Mouse (Mus musculus) hindbrain, embryonic 14.5 days (tissue): Measurements from ENCODE around the gene Olfr458. TPM values are rescaled to one million over a fixed set of nuclear protein-coding genes. Genes with fewer than 3 reads are reported as not detected.

Source experiments
- ATAC-seq: fragments of 200-750 bp; cut with Nextera tagmentation; 2 replicates; pipeline ENCODE4 v1.8.0; 2017; ENCODE audit warnings: moderate number of reproducible peaks, mild to moderate bottlenecking, moderate TSS enrichment, moderate library complexity; ENCODE audit not compliant: low FRiP score
- DNase-seq: peaks from one replicate; pipeline ENCODE4 v3.0.0-alpha.2; 2015; ENCODE audit warnings: low spot score
- H3K27ac ChIP-seq: fragments of 300-500 bp; sonication (generic); 2 replicates; pipeline ENCODE4 v1.5.1; 2014; ENCODE audit warnings: mild to moderate bottlenecking, moderate library complexity
- H3K27me3 ChIP-seq: fragments of 300-500 bp; sonication (generic); 2 replicates; pipeline ENCODE4 v1.6.1; 2014; ENCODE audit warnings: mild to moderate bottlenecking, low read length, mixed read lengths; ENCODE audit not compliant: control insufficient read depth, insufficient read depth
- H3K36me3 ChIP-seq: fragments of 300-500 bp; sonication (generic); replicated peaks from 2 replicates; pipeline ENCODE4 v1.6.1; 2014; ENCODE audit not compliant: control insufficient read depth, insufficient read depth
- H3K4me1 ChIP-seq: fragments of 300-500 bp; sonication (generic); replicated peaks from 2 replicates; pipeline ENCODE4 v1.6.1; 2014; ENCODE audit warnings: antibody characterized with exemption, low read length, mixed read lengths; ENCODE audit not compliant: control insufficient read depth, insufficient read depth
- H3K4me2 ChIP-seq: fragments of 300-500 bp; sonication (generic); replicated peaks from 2 replicates; pipeline ENCODE4 v1.6.1; 2014; ENCODE audit warnings: mild to moderate bottlenecking, moderate library complexity
- H3K4me3 ChIP-seq: fragments of 300-500 bp; sonication (generic); replicated peaks from 2 replicates; pipeline ENCODE4 v1.5.1; 2014; ENCODE audit warnings: mild to moderate bottlenecking, low read length
- H3K9ac ChIP-seq: fragments of 300-500 bp; sonication (generic); 2 replicates; pipeline ENCODE4 v1.6.1; 2014
- H3K9me3 ChIP-seq: fragments of 300-500 bp; sonication (generic); 2 replicates; pipeline ENCODE4 v1.6.1; 2016; ENCODE audit warnings: low read length; ENCODE audit not compliant: control insufficient read depth
- WGBS: fragments of 180-500 bp; shearing (Covaris S2); extraction: QIAGEN DNeasy Blood & Tissue Kit; methylation state at CpG from one replicate; pipeline ENCODE4 v1.1.7; 2014; 5-methylcytosine and 5-hydroxymethylcytosine counted together
- polyA plus RNA-seq: library from polyadenylated mRNA; unstranded; fragments of >200 nt; fragmentation: Nextera tagmentation; extraction: Ambion mirVana; gene quantifications from 2 replicates; pipeline ENCODE4 v1.2.1, GENCODE M21; 2014

Gene Olfr458
- polyA plus RNA-seq, 1 experiment from 2014 or later, result not detected

DNA sequence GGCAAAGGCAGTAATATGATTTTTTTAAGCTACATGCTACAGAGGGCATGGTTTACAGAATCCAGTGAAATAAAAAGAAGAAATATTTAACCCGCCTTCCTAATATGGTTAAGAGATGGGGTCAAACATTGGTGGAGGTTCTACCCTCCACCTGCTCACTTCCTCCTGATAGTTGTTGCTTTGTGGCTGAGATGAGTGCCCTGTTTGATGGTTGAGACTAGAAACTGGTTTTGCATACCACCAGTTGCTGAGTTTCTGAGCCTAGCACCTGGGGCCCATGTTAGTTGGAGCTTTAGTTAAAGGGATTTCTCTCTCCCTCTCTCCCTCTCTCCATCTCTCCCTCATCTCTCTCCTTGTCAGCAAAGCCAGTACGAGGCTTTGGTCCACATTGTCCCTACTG is 17.6 kb downstream of the Olfr458 start:
- DNase-seq (no peak), ATAC-seq (no peak)
- Histone ChIP-seq H3K4me1 (no peaks in the 10 kb centered on the region), H3K9ac (no peak overlapping the region), H3K36me3 (no peaks in the 10 kb centered on the region), H3K4me3 (no peak overlapping the region), H3K27ac (no peak overlapping the region), H3K4me2 (no peak overlapping the region), H3K27me3 (no peaks in the 10 kb centered on the region), H3K9me3 (no peaks in the 10 kb centered on the region)
- 84% methylated on average over 2 of the region's 2 CpGs for WGBS

DNA sequence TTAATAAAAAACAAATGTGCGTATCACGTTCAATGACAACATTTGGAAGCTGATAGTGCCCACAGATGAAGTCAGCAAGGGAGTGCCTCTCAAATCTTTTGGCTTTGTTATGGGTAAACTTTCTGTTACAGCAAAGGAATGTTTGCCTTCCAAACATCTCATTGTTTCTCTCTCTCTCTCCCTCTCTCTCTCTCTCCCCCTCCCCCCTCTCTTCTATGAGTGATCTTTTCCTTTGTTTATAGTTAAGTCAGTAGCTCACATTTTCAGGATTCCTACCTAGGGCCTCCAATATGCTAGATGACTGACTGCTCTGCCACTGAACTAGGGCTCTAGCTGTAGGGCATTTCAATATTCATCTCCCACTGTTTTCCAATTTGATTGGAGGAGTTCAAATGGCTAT is 20.5 kb downstream of the Olfr458 start:
- Histone ChIP-seq H3K27ac (no peak overlapping the region), H3K4me1 (no peaks in the 10 kb centered on the region), H3K4me3 (no peak overlapping the region), H3K36me3 (no peaks in the 10 kb centered on the region), H3K4me2 (no peak overlapping the region), H3K9me3 (no peaks in the 10 kb centered on the region), H3K27me3 (no peaks in the 10 kb centered on the region), H3K9ac (no peak overlapping the region)
- WGBS, result 76% methylated on average over 2 of the region's 2 CpGs
- DNase-seq (no peak), ATAC-seq (no peak)

DNA sequence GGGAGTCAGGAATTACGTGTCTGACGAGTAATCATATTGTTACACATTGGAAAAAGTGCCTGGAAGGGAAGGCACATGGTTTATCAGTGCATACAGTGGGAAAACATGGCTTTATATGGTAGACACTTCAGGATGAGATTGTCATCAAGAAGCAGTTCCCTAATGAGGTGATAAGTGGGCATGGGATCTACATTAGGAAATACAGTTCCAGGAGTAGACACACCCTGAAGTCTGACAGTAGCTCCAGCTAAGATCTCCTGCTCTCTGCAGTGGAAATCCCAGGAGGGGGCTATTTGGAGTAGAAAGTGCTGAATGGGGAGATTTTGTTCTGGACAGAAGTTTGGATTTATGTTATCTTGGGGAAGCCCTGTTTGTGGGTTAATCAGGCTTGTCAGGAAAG is 23.6 kb downstream of the Olfr458 start:
- H3K36me3 ChIP-seq, result no peaks in the 10 kb centered on the region
- DNase-seq (no peak), ATAC-seq (no peak)
- H3K4me2 ChIP-seq, result no peak overlapping the region
- no peaks in the 10 kb centered on the region for H3K27me3 ChIP-seq
- H3K27ac ChIP-seq, result no peak overlapping the region
- no peak overlapping the region for H3K9ac ChIP-seq
- no peaks in the 10 kb centered on the region for H3K9me3 ChIP-seq
- no peaks in the 10 kb centered on the region for H3K4me1 ChIP-seq
- no peak overlapping the region for H3K4me3 ChIP-seq
- 70% methylated on average over 2 of the region's 2 CpGs for WGBS

DNA sequence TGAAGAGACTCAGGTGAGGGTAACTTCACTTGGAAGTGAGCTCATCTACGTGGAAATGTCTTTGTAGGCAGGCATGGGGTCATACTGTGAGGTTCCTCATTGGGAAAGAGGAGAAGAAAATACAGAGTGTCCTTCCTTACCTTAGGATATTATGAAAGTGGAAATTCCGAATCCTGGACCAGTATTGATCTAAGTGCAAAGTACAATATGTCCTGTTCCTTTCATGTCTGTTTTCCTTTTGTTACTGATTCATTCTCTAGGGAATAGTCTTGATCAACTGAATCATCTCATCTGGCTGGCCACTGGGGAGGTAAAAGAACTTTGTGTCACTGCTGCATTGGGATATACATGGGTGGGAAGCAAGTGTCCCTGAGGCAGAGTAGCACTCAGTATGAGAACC is 29.5 kb downstream of the Olfr458 start:
- Histone ChIP-seq H3K4me1 (no peaks in the 10 kb centered on the region), H3K9ac (no peak overlapping the region), H3K27me3 (no peaks in the 10 kb centered on the region), H3K4me2 (no peak overlapping the region), H3K4me3 (no peak overlapping the region), H3K27ac (no peak overlapping the region), H3K36me3 (no peaks in the 10 kb centered on the region), H3K9me3 (no peaks in the 10 kb centered on the region)
- no peak for ATAC-seq
- 84% methylated on average over 2 of the region's 2 CpGs for WGBS
- DNase-seq, result no peak

DNA sequence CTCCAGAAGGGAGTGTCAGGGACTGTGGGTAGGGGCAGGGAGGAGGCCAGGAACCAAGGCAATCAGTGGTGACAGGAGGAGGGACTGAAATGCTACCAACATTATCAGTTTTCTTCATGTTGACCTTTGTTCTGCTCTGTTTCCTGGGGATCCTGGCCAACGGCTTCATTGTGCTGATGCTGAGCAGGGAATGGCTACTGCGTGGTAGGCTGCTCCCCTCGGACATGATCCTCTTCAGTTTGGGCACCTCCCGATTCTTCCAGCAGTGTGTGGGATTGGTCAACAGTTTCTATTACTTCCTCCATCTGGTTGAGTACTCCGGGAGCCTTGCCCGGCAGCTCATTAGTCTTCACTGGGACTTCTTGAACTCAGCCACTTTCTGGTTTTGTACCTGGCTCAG is 30.6 kb downstream of the Olfr458 start, which contains the start of gene Tas2r126:
TSS of gene Tas2r126 (plus strand) at position 90 of the 400 bp plus-strand sequence.
- H3K9me3 ChIP-seq, result no peaks in the 10 kb centered on the region
- H3K9ac ChIP-seq, result no peak within 1 kb of the TSS
- H3K4me3 ChIP-seq, result no peak within 1 kb of the TSS
- ATAC-seq, result no peak
- no peak within 1 kb of the TSS for H3K4me2 ChIP-seq
- no peaks in the 10 kb centered on the region for H3K36me3 ChIP-seq
- DNase-seq, result no peak
- H3K4me1 ChIP-seq, result no peaks in the 10 kb centered on the region
- H3K27ac ChIP-seq, result no peak within 1 kb of the TSS
- H3K27me3 ChIP-seq, result no peaks in the 10 kb centered on the region
- WGBS, result 92% methylated on average over 6 of the region's 6 CpGs

DNA sequence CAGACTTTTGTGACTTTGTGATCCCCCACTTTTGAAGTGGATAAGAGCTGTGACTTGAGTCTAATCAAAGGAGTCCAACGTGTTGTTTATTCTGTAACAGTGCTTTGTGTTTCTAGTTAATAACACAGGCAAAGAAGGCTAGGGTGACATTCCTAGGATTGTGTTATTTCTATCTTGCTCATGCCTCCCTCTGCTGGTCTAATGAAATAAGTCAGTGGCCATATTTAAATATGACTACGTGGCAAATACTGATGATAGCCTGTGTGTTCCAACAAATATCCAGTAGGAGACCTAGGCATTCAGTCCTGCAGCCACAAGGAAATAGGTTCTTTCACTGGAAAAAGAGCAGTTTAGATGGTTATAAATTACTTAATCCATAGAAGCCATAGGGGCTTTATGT is 31.4 kb downstream of the Olfr458 start:
- WGBS, result 67% methylated on average over 2 of the region's 2 CpGs
- no peak for ATAC-seq
- no peaks in the 10 kb centered on the region for H3K4me1 ChIP-seq
- H3K27me3 ChIP-seq, result no peaks in the 10 kb centered on the region
- no peak overlapping the region for H3K9ac ChIP-seq
- no peak for DNase-seq
- no peaks in the 10 kb centered on the region for H3K36me3 ChIP-seq
- no peak overlapping the region for H3K4me2 ChIP-seq
- H3K27ac ChIP-seq, result no peak overlapping the region
- H3K9me3 ChIP-seq, result no peaks in the 10 kb centered on the region
- no peak overlapping the region for H3K4me3 ChIP-seq

DNA sequence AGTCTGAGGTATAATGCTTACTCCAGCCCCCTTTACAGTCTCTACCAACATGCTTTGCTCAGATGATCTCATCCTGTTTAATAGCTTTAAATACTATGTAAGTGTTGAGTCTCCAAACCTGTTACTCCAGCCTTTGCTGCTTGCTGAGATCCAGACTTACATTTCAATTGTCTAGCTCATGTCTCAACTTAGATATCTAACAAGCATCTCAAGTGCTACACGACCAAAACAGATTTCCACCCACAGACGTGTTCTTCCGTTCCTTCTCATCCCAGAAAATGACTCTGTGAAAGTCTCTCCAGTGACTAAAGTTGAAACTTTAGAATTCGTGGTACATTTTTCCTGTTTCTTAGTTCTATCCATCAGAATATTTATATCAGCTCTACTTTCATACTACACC is 38.7 kb downstream of the Olfr458 start:
- DNase-seq, result no peak
- Histone ChIP-seq H3K9ac (no peak overlapping the region), H3K27ac (no peak overlapping the region), H3K4me3 (no peak overlapping the region), H3K36me3 (no peaks in the 10 kb centered on the region), H3K4me1 (no peaks in the 10 kb centered on the region), H3K4me2 (no peak overlapping the region), H3K27me3 (no peaks in the 10 kb centered on the region), H3K9me3 (no peaks in the 10 kb centered on the region)
- 90% methylated on average over 4 of the region's 4 CpGs for WGBS
- no peak for ATAC-seq

DNA sequence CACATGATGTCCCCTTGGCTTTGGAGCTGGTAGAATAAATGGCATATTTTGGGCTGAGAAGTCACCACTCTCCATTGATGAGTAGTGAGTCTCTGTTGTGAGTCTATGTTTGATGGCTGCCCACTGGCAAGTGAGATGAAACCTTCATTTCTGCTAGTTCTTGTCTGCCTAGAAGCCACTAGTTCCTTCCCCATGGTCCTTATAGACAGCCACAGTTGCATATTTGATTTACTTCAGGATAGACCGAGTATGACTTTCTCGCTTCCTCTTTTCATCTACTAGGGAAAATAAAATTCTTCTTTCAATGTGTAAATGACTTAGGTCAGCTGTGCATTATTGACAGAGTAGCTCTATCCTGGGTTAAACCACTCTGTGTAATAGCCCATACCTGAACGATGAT is 40.5 kb downstream of the Olfr458 start:
- H3K9me3 ChIP-seq, result no peaks in the 10 kb centered on the region
- 95% methylated on average over 3 of the region's 3 CpGs for WGBS
- no peak overlapping the region for H3K4me2 ChIP-seq
- no peak for ATAC-seq
- no peaks in the 10 kb centered on the region for H3K36me3 ChIP-seq
- no peak overlapping the region for H3K27ac ChIP-seq
- no peak overlapping the region for H3K9ac ChIP-seq
- no peak overlapping the region for H3K4me3 ChIP-seq
- no peaks in the 10 kb centered on the region for H3K27me3 ChIP-seq
- no peak for DNase-seq
- no peaks in the 10 kb centered on the region for H3K4me1 ChIP-seq

DNA sequence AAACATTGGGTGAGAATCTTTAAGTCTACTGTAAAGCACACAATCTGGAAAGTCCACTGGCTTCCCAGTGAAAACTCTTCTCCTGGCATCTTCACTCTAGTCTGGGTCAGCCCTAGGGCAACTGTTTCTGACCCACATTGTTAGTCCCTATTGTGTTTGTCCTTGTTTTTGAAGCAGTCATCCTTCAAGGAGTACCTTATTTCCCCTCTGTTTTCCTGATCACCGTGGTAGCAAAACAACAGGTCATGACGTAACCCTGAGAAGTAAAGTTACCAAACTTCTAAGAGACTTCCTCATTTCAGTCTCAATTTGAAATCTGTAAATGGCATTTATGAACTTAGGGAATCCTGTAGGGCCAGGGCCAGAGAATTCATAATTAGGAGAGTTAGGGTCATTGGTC is 43.6 kb downstream of the Olfr458 start:
- Histone ChIP-seq H3K4me1 (no peaks in the 10 kb centered on the region), H3K4me3 (no peak overlapping the region), H3K9ac (no peak overlapping the region), H3K27ac (no peak overlapping the region), H3K36me3 (no peaks in the 10 kb centered on the region), H3K9me3 (no peaks in the 10 kb centered on the region), H3K4me2 (no peak overlapping the region), H3K27me3 (no peaks in the 10 kb centered on the region)
- ATAC-seq (no peak), DNase-seq (no peak)
- 77% methylated on average over 2 of the region's 2 CpGs for WGBS

DNA sequence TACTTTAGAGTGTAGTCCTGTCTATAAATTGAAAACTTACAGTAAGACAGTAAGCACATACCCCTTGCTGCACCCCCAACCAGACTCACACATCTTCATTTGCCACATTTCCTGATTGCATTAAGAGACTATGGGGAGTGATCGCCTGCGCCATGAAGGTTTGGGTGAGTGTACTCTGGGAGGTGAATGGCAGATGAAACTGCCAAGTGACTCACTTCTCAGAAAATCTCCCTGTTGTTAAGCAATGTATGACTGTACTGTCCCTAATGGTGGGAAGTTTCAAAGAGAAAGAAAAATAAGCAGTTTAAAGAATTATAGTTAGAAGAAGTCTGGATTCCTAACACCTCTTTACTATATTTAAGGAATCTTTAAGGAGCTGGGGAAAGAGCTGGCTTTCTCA is 45.6 kb downstream of the Olfr458 start:
- Histone ChIP-seq H3K27ac (no peak overlapping the region), H3K4me3 (no peak overlapping the region), H3K4me1 (no peaks in the 10 kb centered on the region), H3K27me3 (no peaks in the 10 kb centered on the region), H3K4me2 (no peak overlapping the region), H3K9me3 (no peaks in the 10 kb centered on the region), H3K36me3 (no peaks in the 10 kb centered on the region), H3K9ac (no peak overlapping the region)
- WGBS, result 93% methylated on average over 2 of the region's 2 CpGs
- ATAC-seq (no peak), DNase-seq (no peak)
